Mouse (Mus musculus) heart, postnatal 0 days (tissue): Measurements from ENCODE around the gene Smtn.

ENCODE experiments used
- CTCF ChIP-seq: IDR thresholded peaks from 2 replicates; pipeline ENCODE4 v1.5.1; 2016; ENCODE audit warnings: antibody characterized with exemption, control low read depth, low read depth
- EP300 ChIP-seq: IDR thresholded peaks from 2 replicates; pipeline ENCODE4 v1.6.1; 2016; ENCODE audit warnings: antibody characterized with exemption, low read depth

DNA sequence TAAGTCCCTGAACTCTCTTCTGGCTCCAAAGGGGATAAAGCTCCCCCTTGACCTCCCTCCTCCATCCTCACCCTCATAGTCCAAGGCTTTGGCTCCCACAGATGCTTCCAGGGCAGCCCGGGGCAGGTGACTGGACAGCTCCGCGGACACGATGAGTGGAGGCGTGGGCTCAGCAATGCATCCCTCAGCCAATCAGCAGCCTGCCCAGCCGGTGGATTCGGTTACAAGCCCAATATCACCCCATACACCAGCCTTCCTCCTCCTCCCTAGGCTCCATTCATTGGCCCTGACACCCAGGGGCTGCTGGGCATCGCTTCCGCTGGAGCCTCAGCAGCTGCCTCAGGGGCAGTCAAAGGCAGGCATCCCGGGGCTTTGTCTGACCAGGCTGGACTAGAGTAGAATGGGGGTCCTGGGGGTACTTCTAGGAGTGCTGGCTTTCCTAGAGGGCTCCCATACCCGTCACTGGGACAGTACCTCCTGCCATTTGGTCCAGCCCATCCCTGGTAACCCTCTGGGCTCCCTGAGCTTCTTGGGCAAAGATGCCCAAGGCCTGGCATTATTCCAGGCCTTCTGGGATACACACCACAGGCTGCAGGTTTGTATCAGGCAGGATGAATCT lies 52.4 kb downstream of the Smtn start, which contains the start of gene Pla2g3:
- TF ChIP-seq CTCF, result no peak
- no peak for TF ChIP-seq EP300
